Mouse (Mus musculus) gonadal fat pad, adult 2 months (tissue): ENCODE measurements around the gene Ccdc113. TPM values are rescaled to one million over a fixed set of nuclear protein-coding genes. Genes with fewer than 3 reads are reported as not detected.

ENCODE experiments used
- DNase-seq: peaks from one replicate; pipeline ENCODE4 v3.0.0-alpha.2; 2012; ENCODE audit warnings: low read depth
- polyA plus RNA-seq: library from polyadenylated mRNA; depleted of rRNA; stranded (reverse); fragments of >200 nt; gene quantifications from 2 replicates; pipeline ENCODE4 v1.2.3, GENCODE M21; 2012; rRNA removed

Ccdc113 gene
- polyA plus RNA-seq: 0.36 and 1.4 TPM in 2 replicates

DNA sequence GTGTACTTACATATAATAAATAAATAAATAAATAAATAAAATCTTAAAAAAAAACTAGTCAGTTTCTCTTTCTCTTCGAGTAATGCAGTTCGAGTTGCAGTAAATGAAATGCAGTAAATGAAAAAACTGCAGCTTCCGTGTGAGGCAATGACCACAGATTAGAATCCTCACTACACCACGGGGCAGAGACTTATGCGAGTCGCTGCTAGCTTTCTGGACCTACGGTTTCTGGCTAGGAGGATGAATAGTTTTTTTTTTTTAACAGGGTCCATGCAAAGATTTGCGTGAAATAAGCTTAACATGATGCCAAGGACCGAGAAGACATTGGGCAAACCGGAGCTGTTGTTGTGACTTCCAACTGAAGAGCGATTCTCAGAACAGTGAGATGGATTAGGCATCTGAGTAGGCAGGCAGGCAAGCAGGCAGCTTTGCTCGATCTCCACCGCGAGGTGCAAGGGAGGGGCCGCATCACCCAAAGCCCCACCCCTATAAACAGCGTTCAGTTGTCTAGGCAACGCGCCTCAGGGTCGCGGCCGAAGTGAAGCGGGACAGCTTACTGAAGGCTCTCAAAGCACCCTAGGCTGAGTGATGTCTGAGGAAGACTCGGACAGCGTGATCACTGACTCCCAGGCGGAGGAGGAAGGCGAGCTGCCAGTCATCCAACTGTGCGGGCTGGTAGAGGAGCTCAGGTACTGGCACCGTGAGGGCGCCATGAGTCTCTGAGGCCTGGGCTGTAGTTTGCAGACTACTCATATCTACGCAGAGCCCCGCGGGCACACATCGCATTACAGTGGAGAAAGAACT lies at the start of gene Ccdc113:
Gene Ccdc113 (plus strand): TSS at position 502 of the 804 bp plus-strand sequence.
- no peak for DNase-seq

DNA sequence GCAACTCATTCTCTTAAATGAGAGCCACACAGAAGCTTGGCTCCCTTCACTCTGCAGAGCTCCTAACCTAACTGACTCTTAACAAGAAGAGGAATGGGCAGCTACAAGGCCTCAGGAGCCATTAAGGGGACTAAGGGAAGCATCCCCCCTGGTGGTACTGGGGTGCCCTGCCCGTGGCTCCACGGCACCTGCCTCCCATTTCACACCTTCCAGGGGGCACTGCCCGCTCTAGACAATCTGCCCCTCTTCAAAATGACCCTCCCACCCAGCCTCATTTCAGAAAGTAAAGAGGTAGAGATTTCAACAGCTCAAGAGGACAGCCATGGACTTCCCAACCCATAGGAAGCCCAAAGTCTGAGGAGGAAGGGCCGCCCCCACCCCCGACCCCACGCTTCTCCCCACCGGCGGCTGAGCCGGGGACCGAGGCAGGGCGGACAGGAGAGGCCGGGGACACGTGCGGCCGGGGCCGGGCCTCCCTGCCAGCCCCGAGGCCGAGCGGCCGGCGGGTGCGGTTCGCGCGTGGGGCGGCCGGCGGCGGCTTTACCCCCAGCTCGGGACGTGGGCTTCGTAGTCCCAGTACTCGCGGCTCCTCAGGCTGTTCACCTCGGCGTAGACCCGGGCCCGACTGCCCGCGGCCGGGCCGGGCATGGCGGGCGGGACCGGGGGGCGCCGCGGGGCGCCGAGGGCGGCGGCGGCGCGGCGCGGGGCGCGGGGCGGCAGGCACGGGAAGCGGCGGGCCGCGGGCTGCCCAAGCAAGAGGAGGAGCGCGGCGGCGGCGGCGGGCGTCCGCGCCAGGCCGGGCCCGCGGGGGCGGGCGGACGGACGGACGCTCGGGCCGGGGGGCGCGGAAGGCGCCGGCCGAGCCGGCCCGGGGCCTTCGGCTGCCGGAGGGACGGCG lies 45.8 kb upstream of the Ccdc113 start:
- DNase-seq: no peak

DNA sequence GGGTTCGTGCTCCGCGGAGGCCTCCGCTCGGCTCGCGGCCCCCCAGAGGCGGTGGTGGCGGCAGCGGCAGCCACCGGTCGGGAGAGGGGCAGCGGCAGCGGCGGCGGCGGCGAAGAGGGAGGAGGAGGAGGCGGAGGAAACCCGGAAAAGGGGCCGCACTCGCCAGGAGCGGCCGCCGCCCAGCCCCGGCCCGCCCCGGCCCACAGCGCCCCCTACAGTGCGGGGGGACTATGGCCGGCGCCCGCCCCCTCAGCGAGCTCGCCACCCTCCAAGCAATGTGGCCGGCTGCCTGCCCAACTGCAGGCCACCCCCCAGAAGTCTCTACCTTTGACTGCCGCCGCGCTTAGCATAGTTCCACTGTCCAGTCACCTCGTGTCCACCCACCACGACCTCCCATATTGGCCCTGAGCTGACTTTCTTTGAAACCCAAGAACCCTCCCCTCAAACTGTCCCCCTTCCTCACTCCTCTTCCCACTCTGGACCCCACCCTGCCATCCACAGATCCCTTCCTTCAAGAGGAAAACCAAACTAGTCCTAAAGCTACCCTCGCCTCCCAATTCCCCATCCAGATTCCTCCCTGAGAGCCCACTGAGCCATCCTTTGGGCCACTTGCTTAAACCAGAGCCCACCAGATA lies 45.1 kb upstream of the Ccdc113 start:
- DNase-seq: no peak

DNA sequence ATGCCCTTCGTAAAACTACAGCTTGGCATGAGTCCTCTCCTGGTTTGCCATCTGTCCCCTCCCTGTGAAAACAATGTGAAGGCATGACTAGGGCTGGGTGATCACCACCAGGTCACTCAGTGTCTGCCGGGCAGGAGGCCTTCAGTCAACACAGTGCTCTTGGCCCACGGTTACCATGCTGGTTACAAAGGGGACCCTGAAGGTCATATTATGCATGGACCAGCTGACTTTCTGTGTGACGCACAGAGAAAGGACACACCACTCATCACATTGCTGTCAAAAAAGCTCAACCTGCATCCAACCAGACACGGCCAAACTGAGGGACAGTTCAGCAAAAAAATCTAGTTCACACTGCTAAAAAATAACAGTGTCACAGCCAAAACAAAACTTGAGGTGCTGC lies 43.9 kb upstream of the Ccdc113 start, which contains the start of gene Csnk2a2:
Gene Csnk2a2 (minus strand): TSS at position 34 of the 400 bp plus-strand sequence.
- no peak for DNase-seq

DNA sequence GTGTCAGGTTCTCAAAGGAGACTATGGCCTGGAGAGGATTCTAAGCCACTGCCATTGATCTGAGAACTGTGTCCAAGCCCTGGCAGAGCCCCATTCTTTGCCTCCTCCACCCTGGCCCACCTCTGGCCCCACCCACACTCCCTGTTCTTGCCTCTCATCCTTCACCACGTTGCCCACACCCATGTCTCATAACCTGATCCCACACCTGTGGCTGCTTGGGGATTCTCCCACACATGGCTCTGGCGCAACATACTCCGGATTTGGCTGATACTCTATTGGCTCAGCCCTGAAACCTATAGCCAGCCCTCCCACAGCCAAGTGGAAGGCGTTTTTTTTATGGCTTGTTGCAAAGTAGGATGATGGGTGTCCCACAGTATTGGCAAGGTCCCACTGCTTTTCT lies 41.8 kb upstream of the Ccdc113 start:
- peak; percentile 97 for DNase-seq

DNA sequence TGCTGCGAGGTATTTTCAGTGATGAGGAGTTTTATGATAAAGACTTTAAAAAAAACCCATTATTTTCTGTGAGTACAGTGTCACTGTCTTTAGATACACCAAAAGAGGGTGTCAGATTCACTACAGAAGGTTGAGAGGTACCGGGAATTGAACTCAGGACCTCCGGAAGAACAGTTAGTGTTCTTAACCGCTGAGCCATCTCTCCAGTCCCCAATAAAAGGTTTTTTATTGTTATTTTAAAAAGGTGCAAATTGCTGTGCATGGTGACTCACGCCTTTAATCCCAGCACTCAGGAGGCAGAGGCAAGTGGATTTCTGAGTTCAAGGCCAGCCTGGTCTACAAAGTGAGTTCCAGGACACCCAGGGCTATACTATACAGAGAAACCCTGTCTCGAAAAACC lies 38.4 kb upstream of the Ccdc113 start:
- no peak for DNase-seq

DNA sequence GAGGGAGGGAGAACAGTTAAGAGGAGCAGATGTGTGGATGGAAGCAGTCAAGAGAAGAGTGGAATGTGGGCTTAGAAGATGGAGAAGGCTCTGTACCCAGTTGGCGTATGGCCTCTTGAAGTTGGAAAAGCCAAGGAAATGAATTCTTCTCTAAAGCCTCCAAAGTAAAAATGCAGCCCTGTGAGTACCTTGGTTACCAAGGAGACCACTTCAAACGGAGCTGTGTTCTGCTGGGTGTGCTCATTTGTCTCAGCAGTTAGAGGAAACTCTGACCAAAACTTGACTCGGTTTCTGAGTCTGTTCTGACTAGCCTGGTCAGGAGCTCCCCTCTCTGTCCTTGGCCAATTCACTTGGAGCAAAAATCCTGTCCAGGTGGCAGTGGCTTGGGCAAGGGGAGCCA lies 37.5 kb upstream of the Ccdc113 start:
- no peak for DNase-seq

DNA sequence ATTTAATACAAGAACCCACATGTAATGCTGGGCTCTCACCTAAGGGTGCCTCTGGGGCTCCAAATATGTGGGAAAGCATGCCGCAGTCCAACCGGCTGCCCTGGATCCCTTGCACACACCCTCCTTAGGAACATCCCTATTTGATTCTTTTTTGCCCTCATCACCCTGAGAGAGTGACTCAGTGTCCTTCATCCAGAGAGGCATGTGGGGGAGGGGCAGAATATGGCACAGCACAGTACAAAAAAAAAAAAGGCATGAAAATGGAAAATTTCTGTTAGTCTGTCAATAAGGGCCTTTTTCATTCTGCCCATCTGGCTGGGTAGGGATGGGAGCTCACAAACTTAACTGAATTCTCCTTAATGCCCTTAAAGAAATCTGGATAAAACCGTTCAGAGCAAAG lies 36.1 kb upstream of the Ccdc113 start:
- DNase-seq: no peak

DNA sequence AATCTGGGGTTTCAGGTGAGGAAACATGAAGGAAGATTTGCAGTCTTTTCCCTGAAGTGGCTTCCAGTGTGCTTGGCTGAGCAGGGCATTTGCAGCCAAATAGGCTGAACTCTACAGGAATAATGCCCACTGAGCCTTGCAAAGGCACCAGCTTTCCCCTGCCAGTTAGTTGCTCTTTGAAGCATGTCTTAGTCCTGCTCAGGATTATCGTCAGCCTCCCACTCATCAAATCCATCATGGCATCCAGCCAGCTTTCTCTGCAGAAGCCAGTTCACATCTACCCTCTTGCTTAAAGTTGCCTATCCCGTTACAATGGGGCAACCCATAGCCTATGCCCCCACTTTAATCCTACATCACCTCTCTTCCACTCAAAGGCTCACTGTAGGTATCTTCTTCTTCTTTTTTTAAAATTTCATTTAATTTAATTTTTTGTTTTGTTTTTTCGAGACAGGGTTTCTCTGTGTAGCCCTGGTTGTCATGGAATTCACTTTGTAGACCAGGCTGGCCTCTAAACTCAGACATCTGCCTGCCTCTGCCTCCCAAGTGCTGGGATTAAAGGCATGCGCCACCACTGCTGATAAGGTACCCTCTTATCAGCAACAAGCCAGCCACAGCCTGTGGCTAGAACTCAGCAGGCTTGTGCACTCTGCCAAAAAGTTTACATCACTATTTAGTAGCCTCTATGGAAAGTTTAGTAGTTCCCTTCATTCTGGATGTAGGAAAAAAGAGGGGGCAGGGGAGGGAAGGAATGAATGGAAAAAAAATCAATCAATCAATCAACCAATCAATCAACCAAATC lies 34.4 kb upstream of the Ccdc113 start:
- peak; percentile 56 for DNase-seq

DNA sequence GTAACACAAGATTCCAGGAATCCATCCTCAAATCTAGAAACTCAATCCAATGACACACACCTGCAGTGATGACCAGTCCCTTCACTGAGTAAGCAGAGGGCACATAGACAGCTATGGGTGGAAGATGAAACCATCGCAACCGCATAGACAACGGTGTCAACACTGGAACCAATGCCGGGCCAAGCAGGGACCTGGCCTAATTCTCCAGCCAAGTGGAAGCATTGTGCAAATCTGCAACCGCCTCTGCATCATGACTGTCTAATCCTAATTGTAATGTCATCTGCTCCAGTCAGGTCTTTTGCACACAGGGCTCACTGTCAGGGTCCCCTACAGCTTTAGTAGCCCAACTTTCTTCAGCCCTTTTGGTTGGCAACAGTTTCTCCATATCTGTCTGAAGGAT lies 33.4 kb upstream of the Ccdc113 start:
- DNase-seq: no peak

DNA sequence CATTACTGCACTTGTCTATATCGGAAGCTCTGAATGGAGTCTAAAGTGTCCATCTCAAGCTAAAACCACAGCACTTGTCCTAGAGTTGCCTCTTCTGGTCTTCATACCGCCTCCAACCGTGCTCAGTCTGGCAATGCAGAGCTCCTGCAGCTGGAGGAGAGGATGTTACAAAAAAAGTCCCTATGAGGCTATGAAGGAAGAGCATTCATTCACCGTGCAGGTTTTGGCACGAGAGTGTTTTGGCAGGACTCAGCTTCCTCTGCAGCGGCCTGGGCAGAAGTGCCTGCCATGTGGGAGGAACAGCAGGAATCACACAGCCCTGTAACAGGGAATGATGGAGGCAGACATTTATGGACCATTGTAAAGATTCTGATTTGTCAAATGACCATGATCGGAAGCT lies 31.5 kb upstream of the Ccdc113 start:
- DNase-seq: no peak

DNA sequence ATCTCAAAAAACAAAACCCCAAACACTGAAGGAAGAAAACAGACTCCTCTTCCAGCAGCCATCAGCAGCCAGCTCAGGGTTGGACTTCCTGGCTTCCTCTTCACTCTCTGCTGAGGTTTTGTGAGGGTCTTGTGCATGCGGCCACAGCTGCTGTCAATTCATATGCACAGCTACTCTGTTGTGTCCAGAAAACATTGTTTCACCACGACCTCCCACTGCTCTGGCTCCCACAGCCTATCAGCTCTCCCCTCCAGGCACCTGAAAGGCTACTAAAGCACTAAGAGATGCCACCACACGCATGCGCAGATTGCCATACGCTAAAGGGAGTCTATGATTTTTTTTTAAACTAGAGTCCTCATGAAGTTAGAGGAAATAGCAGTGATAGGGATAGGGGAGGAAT lies 29.1 kb upstream of the Ccdc113 start:
- DNase-seq: no peak

DNA sequence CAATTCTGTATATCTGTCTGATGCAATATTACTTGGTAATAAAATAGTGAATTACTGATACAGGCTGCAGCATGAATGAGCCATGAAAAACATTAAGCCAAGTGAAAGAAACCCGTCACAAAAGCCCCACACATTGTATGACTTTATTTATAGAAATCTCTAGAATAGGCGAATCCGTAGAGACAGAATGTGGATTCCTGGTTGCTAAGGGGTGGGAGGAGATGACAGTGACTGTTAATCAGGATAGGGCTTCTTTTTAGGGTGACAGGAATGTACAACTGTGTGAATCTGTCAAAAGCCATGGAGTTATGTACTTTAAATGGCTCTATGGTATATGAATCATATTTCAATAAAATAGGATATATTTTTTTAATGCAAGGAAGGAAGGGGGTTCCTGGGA lies 28.3 kb upstream of the Ccdc113 start:
- DNase-seq: no peak

DNA sequence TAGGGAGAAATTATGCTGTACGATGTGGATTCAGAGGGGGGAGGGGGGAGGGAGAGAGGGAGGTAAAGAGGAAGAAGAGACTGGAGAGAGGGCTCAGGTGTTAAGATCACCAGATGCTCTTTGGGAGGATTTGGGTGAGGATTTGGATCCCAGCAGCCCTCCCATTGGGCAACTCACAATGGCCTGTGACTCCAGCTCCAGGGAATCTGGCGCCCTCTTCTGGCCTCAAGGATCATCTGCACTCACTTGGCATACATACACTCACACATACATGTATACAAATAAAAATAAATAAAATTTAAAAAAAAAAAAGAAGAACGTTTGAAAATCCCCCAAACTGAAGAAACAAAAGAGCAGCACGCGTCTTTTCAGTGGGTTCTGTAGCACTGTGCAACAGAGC lies 27.6 kb upstream of the Ccdc113 start:
- no peak for DNase-seq

DNA sequence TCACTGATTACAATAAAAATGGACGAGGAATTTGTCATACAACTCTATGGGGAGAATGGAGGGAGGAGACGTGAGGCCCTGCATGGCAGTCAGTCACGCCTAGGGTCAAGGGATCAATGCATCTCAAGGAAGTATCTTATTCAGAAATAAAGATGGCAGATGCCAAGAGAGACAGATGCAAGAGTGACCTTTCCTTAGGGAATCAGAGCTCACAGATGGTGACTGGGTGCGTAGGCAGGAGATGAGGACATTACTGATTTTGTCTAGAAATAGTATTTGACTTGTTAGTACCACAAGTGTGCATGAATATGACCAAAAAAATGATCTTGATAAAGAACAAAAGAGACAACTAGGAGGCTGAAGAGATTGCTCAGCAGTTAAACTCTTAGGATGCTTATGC lies 21.6 kb upstream of the Ccdc113 start:
- DNase-seq: no peak

DNA sequence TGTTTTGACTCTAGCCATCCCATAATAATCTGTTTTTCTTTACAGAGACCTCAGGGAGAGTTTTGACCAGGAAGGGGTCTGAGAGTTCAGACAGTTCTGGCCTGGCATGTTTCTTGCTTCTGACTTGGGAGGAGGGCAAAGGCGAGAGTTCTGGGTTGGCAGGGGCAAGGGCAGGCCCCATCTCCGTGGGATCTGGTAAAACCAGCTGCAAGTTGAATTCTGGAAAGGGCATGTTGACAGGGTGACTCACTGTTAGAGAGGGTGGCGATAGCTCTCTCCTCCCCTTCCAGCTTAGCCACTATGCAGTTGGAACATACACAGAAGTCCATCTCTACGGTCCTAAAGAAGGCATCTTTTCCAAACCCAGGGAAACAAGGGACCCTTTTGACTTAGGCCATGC lies 20.7 kb upstream of the Ccdc113 start:
- DNase-seq: no peak

DNA sequence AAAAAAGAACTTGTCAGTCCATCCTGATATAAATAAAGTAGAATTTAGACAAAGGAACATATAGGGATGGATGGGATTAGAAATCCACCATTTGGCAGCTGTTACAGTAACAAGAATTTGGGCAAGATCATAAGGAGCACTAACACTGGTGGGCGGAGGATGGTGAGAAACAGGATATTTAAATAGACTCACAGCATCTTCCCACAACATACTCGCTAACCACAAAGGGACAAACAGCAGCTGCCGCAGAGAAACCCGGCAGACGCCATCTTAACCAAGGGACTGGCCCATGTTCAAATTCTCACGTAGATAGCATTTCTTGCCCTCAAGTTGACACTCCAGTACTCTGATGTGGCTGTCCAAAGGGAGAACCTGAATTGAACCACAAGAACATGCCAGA lies 17.0 kb upstream of the Ccdc113 start:
- DNase-seq: no peak

DNA sequence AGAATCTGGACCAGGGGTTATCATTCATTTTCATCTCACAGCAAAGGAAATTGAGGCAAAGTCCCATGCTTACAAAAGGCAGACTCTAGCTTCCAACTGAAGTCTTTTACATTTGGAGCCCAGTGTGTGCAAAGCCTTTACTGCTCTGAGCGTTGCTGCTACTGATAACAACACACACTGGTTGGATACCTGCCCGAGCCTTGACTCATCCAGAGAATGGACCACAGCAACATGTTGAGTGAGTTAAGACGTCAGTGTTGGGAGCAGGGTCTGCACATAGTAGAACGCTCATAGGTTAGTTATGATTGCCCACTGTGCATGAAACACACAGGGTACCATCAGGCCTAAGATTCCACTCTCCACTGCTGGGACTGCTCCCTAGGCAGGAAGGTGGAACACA lies 9.9 kb upstream of the Ccdc113 start:
- no peak for DNase-seq

DNA sequence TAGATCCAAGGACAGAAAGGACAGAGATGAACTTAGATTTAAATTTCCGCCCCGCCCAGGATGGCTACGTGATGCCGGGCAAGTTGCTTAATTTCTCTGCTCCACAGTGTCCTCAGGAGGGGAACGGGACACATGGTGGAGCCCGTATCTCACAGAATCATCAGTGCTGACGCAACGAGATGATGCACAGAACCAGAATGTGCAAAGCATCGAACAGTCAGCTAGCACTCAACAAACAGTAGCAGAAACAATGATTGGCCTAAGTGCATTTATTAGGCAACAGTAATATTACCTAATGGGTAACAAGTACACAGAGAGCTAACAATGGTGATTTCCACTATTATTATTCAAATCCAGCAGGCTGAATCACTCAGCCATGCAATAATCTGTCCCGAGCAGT lies 5.7 kb upstream of the Ccdc113 start:
- peak; percentile 54 for DNase-seq

DNA sequence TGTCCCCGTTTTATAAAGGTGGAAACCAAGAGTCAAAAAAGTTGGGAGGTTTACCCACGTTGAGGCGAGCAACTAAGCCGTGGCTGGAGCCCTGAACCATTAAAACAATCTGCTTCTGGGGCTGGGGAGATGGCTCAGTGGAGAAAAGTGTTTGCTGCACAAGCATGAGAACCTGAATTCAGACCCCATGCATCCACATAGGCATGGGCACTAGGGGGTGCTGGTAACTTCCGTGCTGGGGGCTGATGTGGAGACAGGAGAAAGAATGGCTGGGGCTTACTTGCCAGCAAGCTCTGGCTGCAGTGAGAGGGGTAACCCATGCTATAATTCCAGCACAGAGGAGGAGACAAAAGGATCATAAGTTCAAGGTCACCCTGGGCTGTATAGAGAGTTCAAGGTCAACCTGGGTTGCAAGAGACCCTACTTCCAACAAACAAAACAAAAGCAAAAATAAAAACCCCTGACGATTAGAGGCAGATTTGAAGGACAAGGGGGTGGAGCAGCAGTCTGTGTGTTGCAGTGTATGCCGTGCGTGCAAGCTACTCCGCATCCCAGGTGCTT lies 5.1 kb upstream of the Ccdc113 start:
- no peak for DNase-seq

DNA sequence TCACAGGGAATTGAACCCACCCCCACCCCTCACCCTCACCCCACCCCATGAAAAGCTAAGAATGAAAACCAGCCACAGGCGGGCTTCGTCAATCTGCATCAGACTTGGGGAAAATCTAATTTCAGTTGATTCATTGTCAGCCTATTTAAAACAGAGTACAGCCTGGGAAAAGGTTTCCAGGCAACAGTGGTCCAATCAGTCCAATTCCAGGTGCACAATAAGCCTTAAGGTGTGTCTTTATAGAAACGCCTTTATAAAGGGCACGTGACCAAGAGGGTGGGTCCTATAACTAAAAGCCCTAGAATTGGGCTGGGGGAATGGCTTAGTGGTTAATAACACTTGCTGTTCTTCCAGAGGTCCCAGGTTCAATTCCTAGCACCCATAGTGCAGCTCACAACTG lies 1.7 kb upstream of the Ccdc113 start:
- DNase-seq: no peak
